Mouse (Mus musculus) hindbrain, embryonic 11.5 days (tissue): ENCODE measurements around the gene Ankrd17. TPM values are rescaled to one million over a fixed set of nuclear protein-coding genes. Genes with fewer than 3 reads are reported as not detected.
A peak's percentile ranks its signal among the peaks of the same experiment; 100 is the strongest.

ENCODE experiments used
- ATAC-seq: fragments of 200-750 bp; cut with Nextera tagmentation; 2 replicates; pipeline ENCODE4 v1.8.0; 2017; ENCODE audit warnings: mild to moderate bottlenecking, moderate TSS enrichment, moderate library complexity; ENCODE audit not compliant: low FRiP score
- DNase-seq: peaks from one replicate; pipeline ENCODE4 v3.0.0-alpha.2; 2015; ENCODE audit warnings: low spot score
- H3K27ac ChIP-seq: fragments of 300-500 bp; sonication (generic); 2 replicates; pipeline ENCODE4 v1.5.1; 2014; ENCODE audit warnings: mild to moderate bottlenecking, low read depth, low read length
- H3K27me3 ChIP-seq: fragments of 300-500 bp; sonication (generic); 2 replicates; pipeline ENCODE4 v1.6.1; 2014; ENCODE audit warnings: mild to moderate bottlenecking, low read length, moderate library complexity, mixed read lengths; ENCODE audit not compliant: control insufficient read depth, insufficient read depth
- H3K36me3 ChIP-seq: fragments of 300-500 bp; sonication (generic); 2 replicates; pipeline ENCODE4 v1.6.1; 2014; ENCODE audit warnings: mild to moderate bottlenecking, low read length, moderate library complexity, mixed read lengths; ENCODE audit not compliant: control insufficient read depth, insufficient read depth
- H3K4me1 ChIP-seq: fragments of 300-500 bp; sonication (generic); replicated peaks from 2 replicates; pipeline ENCODE4 v1.6.1; 2014; ENCODE audit warnings: low read length, mixed read lengths; ENCODE audit not compliant: control insufficient read depth, insufficient read depth
- H3K4me2 ChIP-seq: fragments of 300-500 bp; sonication (generic); replicated peaks from 2 replicates; pipeline ENCODE4 v1.6.1; 2014; ENCODE audit warnings: mild to moderate bottlenecking, low read depth, low read length
- H3K4me3 ChIP-seq: fragments of 300-500 bp; sonication (generic); 2 replicates; pipeline ENCODE4 v1.5.1; 2014; ENCODE audit warnings: low read depth, low read length
- H3K9ac ChIP-seq: fragments of 300-500 bp; sonication (generic); 2 replicates; pipeline ENCODE4 v1.6.1; 2014; ENCODE audit warnings: low read depth, low read length
- H3K9me3 ChIP-seq: fragments of 300-500 bp; sonication (generic); 2 replicates; pipeline ENCODE4 v1.6.1; 2016; ENCODE audit warnings: low read length; ENCODE audit not compliant: control insufficient read depth
- WGBS: fragments of 180-500 bp; shearing (Covaris S2); extraction: QIAGEN DNeasy Blood & Tissue Kit; methylation state at CpG from one replicate; pipeline ENCODE4 v1.1.7; 2014; 5-methylcytosine and 5-hydroxymethylcytosine counted together
- polyA plus RNA-seq: library from polyadenylated mRNA; unstranded; fragments of >200 nt; fragmentation: Nextera tagmentation; extraction: Ambion mirVana; gene quantifications from 2 replicates; pipeline ENCODE4 v1.2.1, GENCODE M21; 2014

Ankrd17 gene
- 30.1 and 39.8 TPM in 2 replicates for polyA plus RNA-seq

DNA sequence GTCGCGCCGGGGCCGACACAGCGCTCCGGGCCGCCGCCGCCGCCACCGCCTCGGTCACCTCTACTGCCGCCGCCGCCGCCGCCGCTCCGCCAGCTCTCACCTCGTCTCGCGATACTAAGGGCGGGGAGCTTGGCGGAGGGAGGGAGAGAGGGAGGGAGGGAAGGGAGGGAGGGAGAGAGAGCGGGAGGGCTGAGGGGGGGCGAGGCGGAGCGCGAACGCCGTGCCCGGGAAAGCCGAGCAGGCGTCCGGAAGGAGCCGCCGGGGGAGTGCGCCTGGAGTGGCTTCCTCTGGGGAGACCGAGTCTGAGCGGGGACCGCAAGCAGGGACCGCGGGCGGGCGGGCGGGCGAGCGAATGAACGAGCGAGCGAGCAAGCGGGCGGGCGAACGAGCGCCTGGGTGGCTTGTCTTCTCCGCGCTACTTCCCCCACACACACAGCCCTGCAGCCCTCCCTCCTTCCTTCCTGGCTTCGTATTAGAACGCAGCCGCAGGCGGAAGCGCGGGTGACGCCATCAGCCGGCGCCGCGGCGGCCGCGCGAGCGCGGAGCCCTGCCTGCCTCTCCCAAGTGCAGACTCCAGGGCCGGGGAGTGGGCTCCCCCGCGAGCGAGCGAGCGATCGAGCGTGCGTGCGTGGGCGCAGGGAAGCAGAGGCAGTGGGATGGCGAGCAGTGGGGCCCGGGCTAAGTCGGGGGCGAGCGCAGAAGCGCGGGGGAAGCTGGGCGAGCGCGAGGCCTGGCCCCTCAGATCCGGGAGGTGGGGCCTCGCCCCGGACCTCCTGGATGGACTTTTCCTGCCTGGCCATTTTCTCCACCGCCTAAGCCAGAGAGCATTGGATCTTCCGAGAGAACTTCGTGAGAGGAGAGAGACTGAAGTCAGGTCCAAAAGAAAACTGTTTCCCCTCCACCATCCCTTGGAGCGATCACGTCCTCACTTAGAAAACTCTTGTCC is at the start of gene Ankrd17:
Gene Ankrd17 (minus strand): TSS at position 457 of the 946 bp plus-strand sequence.
- H3K9ac ChIP-seq: peak within 1 kb of the TSS; percentile 94
- H3K27me3 ChIP-seq: no peaks in the 10 kb centered on the region
- DNase-seq (peak; percentile 92), ATAC-seq (peak; percentile 95)
- H3K27ac ChIP-seq: peak within 1 kb of the TSS; percentile 97
- H3K9me3 ChIP-seq: no peaks in the 10 kb centered on the region
- H3K4me2 ChIP-seq: peak within 1 kb of the TSS; percentile 67
- no peaks in the 10 kb centered on the region for H3K4me1 ChIP-seq
- under 1% methylated on average over 55 of the region's 104 CpGs for WGBS
- H3K36me3 ChIP-seq: no peaks in the 10 kb centered on the region
- peak within 1 kb of the TSS; percentile 90 for H3K4me3 ChIP-seq

DNA sequence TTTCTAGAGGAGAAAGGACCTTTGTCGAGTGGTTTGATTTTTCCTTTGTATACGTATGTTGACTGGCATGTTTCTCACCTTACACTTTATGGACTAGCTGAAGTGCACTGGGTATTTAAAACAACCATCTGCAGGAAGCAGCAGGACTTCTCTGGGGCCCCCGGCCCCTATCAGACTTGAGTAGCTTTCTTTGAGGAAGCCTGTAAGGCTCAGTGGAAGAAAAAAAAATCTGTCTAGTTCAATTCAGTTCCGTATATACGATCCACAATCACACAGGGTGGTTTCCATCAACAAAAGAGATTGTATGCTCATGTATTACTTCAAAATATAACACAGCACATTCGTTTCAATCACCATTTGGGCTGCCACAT is 48.5 kb upstream of the Ankrd17 start:
- Histone ChIP-seq H3K4me1 (no peaks in the 10 kb centered on the region), H3K9ac (no peak overlapping the region), H3K27me3 (no peaks in the 10 kb centered on the region), H3K36me3 (no peaks in the 10 kb centered on the region), H3K9me3 (no peaks in the 10 kb centered on the region), H3K4me2 (no peak overlapping the region), H3K27ac (no peak overlapping the region), H3K4me3 (no peak overlapping the region)
- 72% methylated on average over 6 of the region's 6 CpGs for whole genome bisulfite sequencing
- DNase-seq (no peak), ATAC-seq (no peak)

DNA sequence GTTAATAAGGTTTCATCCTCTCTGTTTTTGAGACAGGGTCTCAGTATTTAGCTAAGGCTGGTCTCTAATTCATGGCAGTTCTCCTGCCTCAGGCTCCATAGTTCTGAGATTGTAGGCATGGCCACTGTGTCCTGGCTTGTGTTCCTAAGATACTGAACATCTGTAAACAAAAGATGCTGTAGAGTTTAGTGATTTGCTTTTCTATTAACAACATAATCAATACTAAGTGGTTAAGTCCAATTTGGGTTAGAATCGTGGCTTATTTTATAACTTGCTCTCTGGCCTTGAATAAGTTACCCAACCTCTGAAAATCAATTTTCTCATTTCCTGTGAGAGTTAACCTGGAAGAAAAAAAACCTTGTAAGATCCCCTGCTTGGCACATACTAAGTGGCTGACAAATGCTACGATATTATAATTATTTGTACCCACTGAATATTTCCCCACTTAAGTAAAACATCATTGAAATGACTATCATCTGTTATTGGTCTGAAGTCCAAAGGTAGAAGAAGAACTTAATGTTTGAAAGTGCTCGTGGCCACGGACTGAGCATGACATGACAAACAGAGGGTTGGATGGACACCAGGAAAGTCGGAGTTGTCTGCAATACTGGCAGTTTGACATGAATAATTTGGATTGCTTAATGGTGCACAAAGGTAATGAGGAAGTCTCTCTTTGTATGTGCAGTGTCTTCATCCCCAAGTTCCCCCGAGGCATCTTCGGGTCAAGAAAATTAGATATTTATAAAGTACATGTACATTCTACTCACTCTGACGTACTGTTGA is 48.0 kb upstream of the Ankrd17 start:
- Histone ChIP-seq H3K36me3 (no peaks in the 10 kb centered on the region), H3K9me3 (no peaks in the 10 kb centered on the region), H3K4me3 (no peak overlapping the region), H3K27me3 (no peaks in the 10 kb centered on the region), H3K27ac (no peak overlapping the region), H3K4me2 (no peak overlapping the region), H3K4me1 (no peaks in the 10 kb centered on the region), H3K9ac (no peak overlapping the region)
- WGBS: 87% methylated on average over 8 of the region's 8 CpGs
- no peak for DNase-seq
- ATAC-seq: no peak

DNA sequence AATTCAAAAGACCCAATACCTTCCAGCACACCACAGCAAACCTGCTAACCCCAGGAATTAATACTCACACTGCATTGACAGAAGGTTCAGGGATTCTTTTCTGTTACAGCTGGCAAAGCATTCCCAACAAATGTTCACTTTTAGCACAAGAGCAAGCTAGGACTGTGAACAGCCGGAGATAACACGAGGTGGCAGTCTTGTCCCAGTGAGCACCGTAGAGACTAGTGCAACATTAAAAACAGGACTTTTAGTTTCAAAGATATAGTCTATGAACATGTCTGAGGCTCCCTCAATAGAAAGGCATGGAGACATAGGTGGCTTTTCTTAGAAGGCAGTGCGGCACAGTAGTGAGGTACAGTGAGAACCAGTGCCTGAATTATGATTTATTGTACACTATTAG is 38.8 kb upstream of the Ankrd17 start:
- H3K4me2 ChIP-seq: no peak overlapping the region
- H3K27me3 ChIP-seq: no peaks in the 10 kb centered on the region
- no peak overlapping the region for H3K27ac ChIP-seq
- no peak overlapping the region for H3K4me3 ChIP-seq
- no peaks in the 10 kb centered on the region for H3K36me3 ChIP-seq
- DNase-seq (no peak), ATAC-seq (no peak)
- no peak overlapping the region for H3K9ac ChIP-seq
- H3K4me1 ChIP-seq: no peaks in the 10 kb centered on the region
- H3K9me3 ChIP-seq: no peaks in the 10 kb centered on the region
- 94% methylated on average over 4 of the region's 4 CpGs for WGBS

DNA sequence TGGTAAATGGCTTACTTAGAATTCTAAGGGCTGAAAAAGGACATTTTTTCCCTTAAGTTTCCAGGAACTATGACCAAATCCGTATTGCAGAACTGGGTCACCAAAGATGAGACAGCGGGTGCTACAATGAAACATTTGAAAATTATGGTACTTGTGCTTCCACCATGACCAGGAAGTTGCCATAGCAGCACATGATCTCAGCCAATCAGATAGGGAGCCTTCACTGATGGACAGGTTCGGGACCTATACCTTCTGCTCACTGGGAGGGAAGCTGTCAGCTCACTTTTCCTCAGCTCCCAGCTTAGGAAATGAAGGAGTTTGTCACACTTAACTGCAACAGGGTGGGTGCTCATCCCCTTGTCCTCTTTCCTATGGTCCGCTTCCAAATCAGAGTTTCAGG is 30.4 kb upstream of the Ankrd17 start:
- H3K36me3 ChIP-seq: no peaks in the 10 kb centered on the region
- 88% methylated on average over 4 of the region's 4 CpGs for WGBS
- H3K4me3 ChIP-seq: no peak overlapping the region
- no peak overlapping the region for H3K27ac ChIP-seq
- DNase-seq: no peak
- H3K4me2 ChIP-seq: no peak overlapping the region
- no peaks in the 10 kb centered on the region for H3K4me1 ChIP-seq
- H3K27me3 ChIP-seq: no peaks in the 10 kb centered on the region
- no peak overlapping the region for H3K9ac ChIP-seq
- ATAC-seq: no peak
- no peaks in the 10 kb centered on the region for H3K9me3 ChIP-seq

DNA sequence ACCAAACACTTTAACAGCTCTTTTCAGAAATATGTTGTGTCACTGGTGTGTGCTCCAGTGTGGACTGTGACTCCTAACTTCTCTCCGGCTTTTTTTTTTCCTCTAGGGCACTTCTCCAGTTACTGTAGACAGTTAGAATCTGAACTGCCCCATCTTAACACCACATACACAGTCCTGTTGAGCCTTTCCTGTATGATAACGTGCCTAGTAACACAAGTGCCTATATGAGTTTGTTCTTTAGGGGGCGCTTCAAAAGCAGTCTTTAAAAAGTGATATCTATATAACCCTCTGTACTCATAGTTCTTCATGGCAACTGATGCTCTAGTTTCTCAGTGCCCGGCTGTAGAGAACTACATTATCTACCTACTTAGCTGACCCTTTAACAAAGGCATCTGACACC is 27.9 kb upstream of the Ankrd17 start:
- no peaks in the 10 kb centered on the region for H3K9me3 ChIP-seq
- H3K4me3 ChIP-seq: no peak overlapping the region
- DNase-seq (no peak), ATAC-seq (no peak)
- no peaks in the 10 kb centered on the region for H3K27me3 ChIP-seq
- no peak overlapping the region for H3K9ac ChIP-seq
- no peaks in the 10 kb centered on the region for H3K36me3 ChIP-seq
- no peak overlapping the region for H3K27ac ChIP-seq
- H3K4me1 ChIP-seq: no peaks in the 10 kb centered on the region
- WGBS: 77% methylated on average over 4 of the region's 4 CpGs
- no peak overlapping the region for H3K4me2 ChIP-seq

DNA sequence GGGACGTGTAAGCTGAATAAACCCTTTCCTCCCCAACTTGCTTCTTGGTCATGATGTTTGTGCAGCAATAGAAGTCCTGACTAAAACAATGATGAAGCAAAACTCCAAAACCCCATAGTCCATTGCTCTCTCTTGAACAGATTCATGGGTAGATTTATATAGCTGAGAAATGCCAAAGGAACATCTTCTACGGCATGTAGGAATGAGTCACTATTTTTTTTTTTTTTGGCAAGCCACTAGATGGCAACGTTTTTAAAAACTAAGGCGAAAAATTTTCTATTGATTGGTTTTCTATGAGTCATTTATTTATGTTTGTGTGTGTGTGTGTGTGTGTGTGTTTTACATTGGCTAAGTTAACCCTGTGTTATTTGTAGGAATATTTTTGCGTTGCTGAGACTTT is 27.4 kb upstream of the Ankrd17 start:
- Histone ChIP-seq H3K27me3 (no peaks in the 10 kb centered on the region), H3K27ac (no peak overlapping the region), H3K36me3 (no peaks in the 10 kb centered on the region), H3K9ac (no peak overlapping the region), H3K9me3 (no peaks in the 10 kb centered on the region), H3K4me2 (no peak overlapping the region), H3K4me1 (no peaks in the 10 kb centered on the region), H3K4me3 (no peak overlapping the region)
- 75% methylated on average over 5 of the region's 5 CpGs for WGBS
- no peak for DNase-seq
- ATAC-seq: no peak

DNA sequence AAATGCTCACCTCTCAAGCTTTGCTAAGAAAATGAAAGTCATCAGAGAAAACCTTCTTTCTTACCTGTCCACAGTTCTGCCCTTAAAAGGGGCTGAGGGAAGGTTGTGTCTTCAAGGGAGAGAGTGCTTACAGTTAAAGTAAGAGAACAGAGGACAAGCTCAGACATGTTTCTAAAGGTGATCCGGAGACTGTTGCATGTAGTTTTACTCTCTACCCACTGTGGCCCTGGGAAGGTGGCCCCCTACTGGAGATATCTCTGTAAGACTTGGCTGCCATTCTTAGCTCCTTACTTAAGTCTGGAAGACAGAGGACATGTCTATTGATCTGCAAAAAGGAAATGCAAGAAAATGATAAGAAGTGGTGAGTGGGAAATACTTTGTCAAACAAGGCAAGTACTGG is 16.7 kb upstream of the Ankrd17 start:
- ATAC-seq (no peak), DNase-seq (no peak)
- Histone ChIP-seq H3K27me3 (no peaks in the 10 kb centered on the region), H3K4me2 (no peak overlapping the region), H3K9ac (no peak overlapping the region), H3K4me1 (no peaks in the 10 kb centered on the region), H3K9me3 (no peaks in the 10 kb centered on the region), H3K27ac (no peak overlapping the region), H3K36me3 (no peaks in the 10 kb centered on the region), H3K4me3 (no peak overlapping the region)
- 44% methylated on average over 1 of the region's 1 CpGs for WGBS
